Mouse (Mus musculus) kidney, postnatal 14 days (tissue): ENCODE measurements around the gene Atp2c1.

ENCODE experiments used
- DNase-seq: peaks from one replicate; pipeline ENCODE4 v3.0.0; 2022; ENCODE audit warnings: mixed read lengths

Gene Atp2c1

GRCm38 (mm10) chr9:105527219-105527618, at the start of gene Atp2c1:
Gene Atp2c1 (minus strand): TSS chr9:105527319.
- no peak for DNase-seq

GRCm38 (mm10) chr9:105557452-105557851, 30.3 kb upstream of the Atp2c1 start:
- no peak for DNase-seq

GRCm38 (mm10) chr9:105556141-105556735, 29.1 kb upstream of the Atp2c1 start:
- DNase-seq = peak; percentile 36

- no peak for DNase-seq
Observed at GRCm38 (mm10) chr9:105554439-105554807, 27.3 kb upstream of the Atp2c1 start.

- no peak for DNase-seq
Observed at GRCm38 (mm10) chr9:105553629-105554438, 26.7 kb upstream of the Atp2c1 start.

- no peak for DNase-seq
Observed at GRCm38 (mm10) chr9:105551407-105551806, 24.3 kb upstream of the Atp2c1 start.

GRCm38 (mm10) chr9:105549096-105549495, 22.0 kb upstream of the Atp2c1 start:
- DNase-seq = peak; percentile 30

GRCm38 (mm10) chr9:105544013-105544750, 17.1 kb upstream of the Atp2c1 start:
- no peak for DNase-seq

GRCm38 (mm10) chr9:105537473-105537872, 10.4 kb upstream of the Atp2c1 start:
- no peak for DNase-seq

GRCm38 (mm10) chr9:105536877-105537276, 9.8 kb upstream of the Atp2c1 start:
- DNase-seq = no peak

GRCm38 (mm10) chr9:105525355-105525754, 1.8 kb downstream of the Atp2c1 start:
- no peak for DNase-seq

GRCm38 (mm10) chr9:105523038-105523437, 4.1 kb downstream of the Atp2c1 start:
- no peak for DNase-seq

- DNase-seq = no peak
Observed at GRCm38 (mm10) chr9:105522063-105522462, 5.1 kb downstream of the Atp2c1 start.

GRCm38 (mm10) chr9:105520776-105521552, 6.2 kb downstream of the Atp2c1 start:
- peak; percentile 18 for DNase-seq

GRCm38 (mm10) chr9:105519278-105519883, 7.7 kb downstream of the Atp2c1 start:
- DNase-seq = no peak

GRCm38 (mm10) chr9:105503690-105504089, 23.4 kb downstream of the Atp2c1 start:
- DNase-seq = no peak

- no peak for DNase-seq
Observed at GRCm38 (mm10) chr9:105502389-105502788, 24.7 kb downstream of the Atp2c1 start.

GRCm38 (mm10) chr9:105495316-105496174, 31.6 kb downstream of the Atp2c1 start:
- peak; percentile 74 for DNase-seq

- peak; percentile 98 for DNase-seq
Observed at GRCm38 (mm10) chr9:105494553-105495315, 32.4 kb downstream of the Atp2c1 start.

GRCm38 (mm10) chr9:105492744-105493143, 34.4 kb downstream of the Atp2c1 start:
- DNase-seq = no peak

- no peak for DNase-seq
Observed at GRCm38 (mm10) chr9:105488363-105488762, 38.8 kb downstream of the Atp2c1 start.
